Mouse (Mus musculus) liver, adult 2 months (tissue): ENCODE results near the gene C5ar1.
"Not testable (repeated sequence)": the region's sequence is repeated elsewhere in the genome, so short reads cannot be mapped to it uniquely, and the experiment has no call there.

Source experiments
- CTCF ChIP-seq: fragments of 200-500 bp; IDR thresholded peaks from 2 replicates; pipeline ENCODE4 v1.5.1; 2011; ENCODE audit warnings: low read depth, low read length, control low read depth
- POLR2A ChIP-seq: fragments of 200-500 bp; IDR thresholded peaks from 2 replicates; pipeline ENCODE4 v1.6.1; 2011; ENCODE audit warnings: low read length, control low read depth; ENCODE audit not compliant: insufficient read depth; ENCODE audit errors: extremely low read depth

DNA sequence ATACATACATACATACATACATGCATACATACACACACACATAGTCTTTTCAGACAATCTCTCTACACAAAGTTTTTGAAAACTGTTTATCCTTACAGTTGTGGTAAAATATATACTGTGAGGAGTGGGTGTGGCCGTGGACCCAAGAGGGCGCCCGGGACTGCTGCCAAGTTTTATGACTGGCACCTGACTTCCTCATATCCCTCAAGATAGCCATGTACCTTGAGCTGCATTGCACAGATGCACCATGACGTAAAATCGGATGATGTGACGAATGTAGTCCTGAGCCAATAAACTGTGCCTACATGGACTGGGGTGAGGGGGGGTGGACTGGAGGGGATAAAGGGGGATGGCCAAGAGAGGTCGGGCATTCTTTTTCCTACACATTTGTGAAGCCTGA lies 7.3 kb upstream of the C5ar1 start:
- not testable (repeated sequence) for TF ChIP-seq CTCF, POLR2A
